Mouse (Mus musculus): ENCODE results near the gene Olfr846. TPM values are rescaled to one million over a fixed set of nuclear protein-coding genes. Genes with fewer than 3 reads are reported as not detected.

Olfr846 gene
- not detected for polyA plus RNA-seq (2014; fragmentation: Illumina TruSeq; extraction: RNeasy Lipid Tissue Mini Kit (QIAGEN cat#74804); ENCODE audit: low read depth, low replicate concordance)

DNA sequence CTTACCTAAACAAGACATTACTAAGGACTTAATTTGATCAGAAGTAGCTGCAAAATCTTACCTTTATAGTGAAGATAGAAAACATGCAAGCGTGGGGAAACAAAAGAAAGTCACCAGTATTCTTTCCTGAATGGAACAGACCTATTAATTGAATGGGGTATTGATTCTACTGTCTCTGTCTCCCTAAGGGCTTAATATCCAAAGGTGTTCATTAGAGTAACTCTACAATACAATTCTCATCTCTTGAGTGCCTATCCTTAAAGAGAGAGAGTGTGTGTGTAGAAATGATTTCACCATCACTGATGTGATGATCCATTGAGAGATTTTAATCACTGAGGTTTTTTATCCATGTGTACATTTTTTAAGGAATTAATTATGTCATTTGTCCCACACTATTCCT is at the start of gene Olfr846:
Gene Olfr846 (minus strand): TSS at position 101 of the 400 bp plus-strand sequence.

DNA sequence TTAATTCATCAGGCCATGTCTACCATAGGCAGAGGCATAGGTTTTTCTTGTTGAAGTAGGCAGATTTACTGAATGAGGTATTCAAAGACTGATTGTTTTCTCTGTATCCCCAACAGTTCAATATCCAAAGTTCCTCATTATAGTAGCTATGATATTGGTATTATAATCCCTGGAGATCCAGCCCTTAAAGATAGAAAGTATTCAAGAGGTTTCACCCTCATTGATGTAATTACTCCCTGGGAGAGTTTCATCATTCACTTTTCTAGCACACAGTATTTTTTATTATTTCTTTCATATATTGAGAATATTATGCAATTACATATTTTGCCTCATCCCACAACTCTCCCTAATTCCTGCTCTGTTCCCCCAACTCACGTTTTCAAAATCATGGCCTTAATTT is 14.8 kb upstream of the Olfr846 start, which contains the start of gene Olfr847:
Gene Olfr847 (minus strand): TSS at position 101 of the 400 bp plus-strand sequence.

DNA sequence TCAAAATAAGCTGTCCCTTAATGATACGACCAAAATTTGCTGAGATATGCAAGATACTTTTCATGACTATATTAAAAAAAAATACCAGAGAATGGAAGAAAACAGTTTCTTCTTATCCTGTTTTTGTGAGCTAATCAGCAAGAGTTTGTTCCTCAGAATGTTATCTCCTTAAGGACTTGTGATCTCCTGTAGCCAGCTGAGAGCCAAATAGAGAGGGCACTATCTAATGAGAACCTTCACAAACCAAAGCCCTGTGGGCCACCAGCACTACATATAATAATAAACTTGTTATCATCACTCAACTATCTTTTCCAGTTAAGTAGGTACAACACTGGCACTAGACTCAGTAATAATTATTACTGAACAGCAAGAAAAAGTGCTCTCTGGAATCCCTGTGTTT is 27.6 kb downstream of the Olfr846 start, which contains the start of gene Olfr845:
Gene Olfr845 (plus strand): TSS at position 301 of the 400 bp plus-strand sequence.

DNA sequence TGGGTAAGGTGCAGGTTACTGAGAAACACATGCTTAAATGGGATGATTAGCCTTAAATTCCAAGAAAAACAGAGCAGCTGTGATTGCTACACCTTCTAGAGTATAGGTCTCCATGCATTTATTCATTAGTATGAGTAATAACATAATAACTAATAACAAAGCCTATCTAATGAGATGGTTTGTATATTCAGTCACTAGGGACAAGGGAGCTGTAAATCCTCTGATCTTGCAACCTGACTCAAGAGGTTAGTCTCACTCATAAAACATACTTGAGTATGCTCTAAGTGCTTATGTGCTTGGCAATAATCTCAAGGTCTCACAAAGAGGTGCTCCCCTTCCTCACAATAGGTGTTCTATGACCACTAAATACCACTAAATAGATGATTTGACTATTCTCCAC is 47.8 kb downstream of the Olfr846 start, which contains the start of gene Olfr844:
Gene Olfr844 (plus strand): TSS at position 301 of the 400 bp plus-strand sequence.

Other genes with a start within 250 kb of the Olfr846 start
- gene Olfr836, start 243.6 kb downstream of the Olfr846 start, polyA plus RNA-seq (2014; fragmentation: Illumina TruSeq; extraction: RNeasy Lipid Tissue Mini Kit (QIAGEN cat#74804); ENCODE audit: low read depth, low replicate concordance): not detected
- not detected for gene Olfr837, start 227.7 kb downstream of the Olfr846 start, polyA plus RNA-seq (2014; fragmentation: Illumina TruSeq; extraction: RNeasy Lipid Tissue Mini Kit (QIAGEN cat#74804); ENCODE audit: low read depth, low replicate concordance)
- gene Olfr839-ps1, start 186.7 kb downstream of the Olfr846 start, polyA plus RNA-seq (2014; fragmentation: Illumina TruSeq; extraction: RNeasy Lipid Tissue Mini Kit (QIAGEN cat#74804); ENCODE audit: low read depth, low replicate concordance): not detected
- gene Olfr843, start 112.0 kb downstream of the Olfr846 start, polyA plus RNA-seq (2014; fragmentation: Illumina TruSeq; extraction: RNeasy Lipid Tissue Mini Kit (QIAGEN cat#74804); ENCODE audit: low read depth, low replicate concordance): not detected
- not detected for gene Olfr844, start 47.7 kb downstream of the Olfr846 start, polyA plus RNA-seq (2014; fragmentation: Illumina TruSeq; extraction: RNeasy Lipid Tissue Mini Kit (QIAGEN cat#74804); ENCODE audit: low read depth, low replicate concordance)
- not detected for gene Olfr845, start 27.5 kb downstream of the Olfr846 start, polyA plus RNA-seq (2014; fragmentation: Illumina TruSeq; extraction: RNeasy Lipid Tissue Mini Kit (QIAGEN cat#74804); ENCODE audit: low read depth, low replicate concordance)
- not detected for gene Olfr847, start 14.7 kb upstream of the Olfr846 start, polyA plus RNA-seq (2014; fragmentation: Illumina TruSeq; extraction: RNeasy Lipid Tissue Mini Kit (QIAGEN cat#74804); ENCODE audit: low read depth, low replicate concordance)
- not detected for gene Olfr849, start 76.3 kb upstream of the Olfr846 start, polyA plus RNA-seq (2014; fragmentation: Illumina TruSeq; extraction: RNeasy Lipid Tissue Mini Kit (QIAGEN cat#74804); ENCODE audit: low read depth, low replicate concordance)
- gene Olfr850, start 114.2 kb upstream of the Olfr846 start, polyA plus RNA-seq (2014; fragmentation: Illumina TruSeq; extraction: RNeasy Lipid Tissue Mini Kit (QIAGEN cat#74804); ENCODE audit: low read depth, low replicate concordance): not detected
- not detected for gene Olfr851, start 129.3 kb upstream of the Olfr846 start, polyA plus RNA-seq (2014; fragmentation: Illumina TruSeq; extraction: RNeasy Lipid Tissue Mini Kit (QIAGEN cat#74804); ENCODE audit: low read depth, low replicate concordance)
- not detected for gene Olfr853, start 177.1 kb upstream of the Olfr846 start, polyA plus RNA-seq (2014; fragmentation: Illumina TruSeq; extraction: RNeasy Lipid Tissue Mini Kit (QIAGEN cat#74804); ENCODE audit: low read depth, low replicate concordance)
- gene Olfr854, start 203.4 kb upstream of the Olfr846 start, polyA plus RNA-seq (2014; fragmentation: Illumina TruSeq; extraction: RNeasy Lipid Tissue Mini Kit (QIAGEN cat#74804); ENCODE audit: low read depth, low replicate concordance): not detected
- gene Olfr855, start 218.6 kb upstream of the Olfr846 start, polyA plus RNA-seq (2014; fragmentation: Illumina TruSeq; extraction: RNeasy Lipid Tissue Mini Kit (QIAGEN cat#74804); ENCODE audit: low read depth, low replicate concordance): not detected

Measured in kidney, adult 10 weeks (tissue).